Mouse (Mus musculus): ENCODE measurements around the gene Tcp10a.
"Not testable (repeated sequence)": the region's sequence is repeated elsewhere in the genome, so short reads cannot be mapped to it uniquely, and the experiment has no call there.

The Tcp10a gene

DNA sequence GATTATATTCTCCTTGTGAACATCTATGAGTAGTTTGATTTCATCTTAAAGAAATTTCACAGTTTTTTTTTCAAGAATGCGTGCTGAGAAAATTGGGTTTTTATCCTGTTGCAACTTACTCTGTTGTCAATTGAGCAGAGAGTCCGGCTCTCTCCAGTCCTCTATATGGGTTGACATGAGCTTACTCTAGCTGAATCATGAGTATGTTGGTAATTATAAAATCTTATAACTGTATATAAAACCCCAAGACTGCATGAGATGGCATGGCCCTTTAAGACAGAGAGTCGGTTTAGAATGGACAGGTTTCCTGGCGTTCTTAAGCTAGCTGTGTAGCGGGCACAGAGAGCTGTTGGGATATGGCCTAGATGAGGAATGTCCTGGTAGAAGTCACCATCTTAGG is at the start of gene Tcp10a:
Gene Tcp10a (plus strand): TSS at position 301 of the 400 bp plus-strand sequence.
- in situ Hi-C loops (cut with MboI; ENCODE audit: unreplicated experiment in 2 of 2), result not testable (repeated sequence)

DNA sequence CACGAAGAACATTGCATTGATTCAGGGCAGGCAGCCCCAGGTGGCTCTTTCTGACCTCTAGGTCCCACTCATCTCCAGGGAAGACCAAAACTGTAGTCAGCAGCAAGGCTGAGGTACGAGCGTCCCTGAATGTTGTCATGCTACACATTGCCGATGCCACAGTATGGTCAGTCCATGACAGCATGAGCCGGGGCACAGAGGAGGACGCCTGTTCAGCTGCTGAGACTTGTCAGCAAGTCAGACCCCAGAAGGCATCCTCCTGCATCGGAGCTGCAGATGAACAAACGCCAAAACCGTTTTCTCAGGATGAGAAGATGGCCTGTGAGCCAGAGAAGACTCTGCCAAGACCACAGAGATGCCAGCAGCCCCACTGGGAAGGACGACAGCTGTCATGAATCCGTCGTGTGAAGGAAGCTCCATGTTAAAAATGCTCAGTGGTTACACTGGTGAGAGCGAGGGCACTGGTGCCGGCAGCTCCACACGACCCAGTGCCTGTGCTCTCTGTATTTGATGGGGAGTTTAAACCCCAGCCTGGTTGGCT is 45.7 kb upstream of the Tcp10a start:
- in situ Hi-C loops (cut with MboI; ENCODE audit: unreplicated experiment in 2 of 2), result no loop called here

DNA sequence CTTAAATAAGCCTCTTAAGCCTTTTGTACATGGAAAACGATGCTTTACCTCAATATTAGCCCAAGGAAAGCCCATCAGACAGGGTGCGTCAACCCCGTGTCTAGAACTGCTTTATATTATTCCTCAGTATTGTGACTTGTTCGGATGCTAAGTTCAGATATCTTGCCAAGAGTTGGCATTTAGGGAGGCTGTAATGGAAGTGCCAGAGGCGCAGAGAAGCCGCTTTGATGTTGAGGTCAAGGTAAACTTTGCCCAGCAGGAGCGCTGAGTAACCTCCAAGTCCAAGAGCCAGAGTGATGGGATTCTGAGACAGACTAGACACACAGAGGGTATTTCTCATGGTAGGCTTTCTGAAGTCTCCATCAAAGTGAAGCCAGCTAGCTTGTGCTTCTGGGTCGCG is 45.2 kb upstream of the Tcp10a start:
- in situ Hi-C loops (cut with MboI; ENCODE audit: unreplicated experiment in 2 of 2), result no loop called here

DNA sequence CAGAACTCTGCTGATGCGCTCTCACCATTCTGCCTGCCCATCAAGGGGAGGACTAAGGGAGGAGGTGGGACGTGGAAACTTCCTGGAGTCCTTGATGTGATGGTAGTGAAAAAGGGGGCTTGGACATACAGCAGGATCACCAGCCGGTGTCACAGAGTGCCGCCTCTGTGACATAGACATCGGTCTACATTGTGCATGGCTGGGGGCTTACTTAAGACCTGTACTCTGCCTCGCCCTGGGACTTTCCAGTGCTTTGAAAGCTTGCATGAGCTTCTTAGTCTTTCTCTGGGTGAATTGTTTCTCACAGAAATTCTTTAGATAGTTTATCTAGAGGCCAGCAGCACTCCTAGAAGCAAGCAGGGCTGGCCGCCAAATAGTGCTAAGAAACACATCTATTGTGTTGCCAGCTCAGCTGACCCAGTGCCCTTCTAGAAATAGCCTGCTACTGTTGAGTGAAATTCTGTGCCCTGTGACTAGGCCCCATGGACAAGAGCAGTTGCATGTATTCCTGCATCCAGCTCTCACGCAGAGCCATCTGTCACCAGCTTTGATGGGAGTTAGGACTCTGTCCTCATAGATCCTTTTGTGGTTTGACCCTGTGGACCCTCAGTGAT is 40.0 kb upstream of the Tcp10a start:
- in situ Hi-C loops (cut with MboI; ENCODE audit: unreplicated experiment in 2 of 2), result no loop called here

DNA sequence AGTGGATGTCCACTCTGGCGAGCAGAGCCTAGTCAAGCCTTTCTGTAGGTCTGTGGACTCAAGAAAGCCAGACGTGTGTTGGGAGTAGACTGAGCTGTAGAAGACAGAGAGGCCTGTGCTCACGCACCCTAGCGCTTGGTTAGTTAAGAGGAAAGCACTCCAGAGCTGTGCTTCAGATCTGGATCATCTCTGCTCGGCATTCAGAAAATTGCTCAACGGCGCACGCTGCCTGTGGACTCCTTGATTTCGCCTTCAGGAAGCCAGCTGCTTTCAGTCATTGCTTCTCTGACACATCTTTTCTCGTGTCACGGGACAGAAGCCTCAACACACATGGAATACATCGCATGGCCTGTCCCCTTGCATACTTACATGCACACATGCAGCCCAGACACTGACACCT is 39.2 kb upstream of the Tcp10a start:
- in situ Hi-C loops (cut with MboI; ENCODE audit: unreplicated experiment in 2 of 2), result no loop called here

DNA sequence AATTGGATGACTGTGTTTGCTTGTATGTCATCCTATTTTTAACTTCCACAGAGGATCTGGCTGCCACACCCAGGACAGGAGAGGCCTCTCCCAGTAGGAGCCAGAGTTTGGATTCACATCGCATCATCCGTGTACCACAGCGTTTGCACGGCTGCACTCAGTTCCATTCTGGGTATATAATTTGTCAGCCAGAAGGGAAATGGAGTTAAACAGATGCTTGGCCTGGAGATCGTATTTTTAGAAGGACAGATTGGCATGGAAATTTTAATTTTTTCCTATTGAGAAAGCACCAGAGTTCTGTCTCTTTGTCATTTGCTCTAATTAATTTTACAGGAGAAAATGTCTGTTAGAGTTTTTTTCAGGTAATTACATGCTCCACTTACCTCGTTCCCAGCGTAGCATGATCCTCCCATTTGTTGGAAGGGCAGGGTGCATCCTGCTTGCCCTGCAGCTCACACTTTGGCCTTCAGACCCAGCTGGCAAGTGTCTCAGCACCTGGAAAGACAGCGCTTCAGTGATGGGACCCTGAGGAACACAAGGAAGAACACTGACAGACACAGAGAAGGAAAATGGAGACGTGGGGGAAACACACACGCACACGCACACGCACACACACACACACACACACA is 37.9 kb upstream of the Tcp10a start:
- in situ Hi-C loops (cut with MboI; ENCODE audit: unreplicated experiment in 2 of 2), result no loop called here

DNA sequence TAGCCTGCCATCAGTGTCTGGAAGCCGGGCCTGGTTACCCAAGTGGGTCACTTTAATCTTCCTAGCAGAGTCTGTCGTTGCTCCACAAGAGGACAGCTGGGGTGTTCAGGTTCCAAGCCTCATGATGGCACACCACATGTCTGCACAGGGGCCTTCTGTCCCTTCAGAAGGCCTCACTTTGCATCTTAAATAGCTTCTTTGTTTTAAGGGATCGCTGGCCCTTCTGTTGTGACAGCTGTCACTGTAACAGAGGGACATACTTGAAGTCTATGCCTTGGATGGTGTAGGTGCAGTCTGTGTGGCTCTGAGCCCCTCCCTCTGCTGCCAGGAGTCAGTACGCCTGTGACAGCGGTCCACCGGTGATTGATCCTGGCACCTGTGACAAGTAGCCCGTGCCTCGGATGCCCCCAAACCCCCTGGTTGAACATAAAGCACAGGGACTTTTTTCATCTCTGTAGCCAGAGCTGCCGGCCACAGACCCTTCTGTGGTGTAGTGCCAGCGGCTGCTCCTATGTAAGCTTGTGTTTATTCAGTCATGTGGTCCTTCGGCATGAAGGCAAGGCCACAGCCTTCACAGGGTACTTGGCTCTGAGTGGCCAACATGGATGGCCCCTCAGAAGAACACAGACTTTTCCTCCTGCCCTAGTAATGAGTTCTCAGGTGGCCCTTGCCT is 32.3 kb upstream of the Tcp10a start:
- in situ Hi-C loops (cut with MboI; ENCODE audit: unreplicated experiment in 2 of 2), result no loop called here

DNA sequence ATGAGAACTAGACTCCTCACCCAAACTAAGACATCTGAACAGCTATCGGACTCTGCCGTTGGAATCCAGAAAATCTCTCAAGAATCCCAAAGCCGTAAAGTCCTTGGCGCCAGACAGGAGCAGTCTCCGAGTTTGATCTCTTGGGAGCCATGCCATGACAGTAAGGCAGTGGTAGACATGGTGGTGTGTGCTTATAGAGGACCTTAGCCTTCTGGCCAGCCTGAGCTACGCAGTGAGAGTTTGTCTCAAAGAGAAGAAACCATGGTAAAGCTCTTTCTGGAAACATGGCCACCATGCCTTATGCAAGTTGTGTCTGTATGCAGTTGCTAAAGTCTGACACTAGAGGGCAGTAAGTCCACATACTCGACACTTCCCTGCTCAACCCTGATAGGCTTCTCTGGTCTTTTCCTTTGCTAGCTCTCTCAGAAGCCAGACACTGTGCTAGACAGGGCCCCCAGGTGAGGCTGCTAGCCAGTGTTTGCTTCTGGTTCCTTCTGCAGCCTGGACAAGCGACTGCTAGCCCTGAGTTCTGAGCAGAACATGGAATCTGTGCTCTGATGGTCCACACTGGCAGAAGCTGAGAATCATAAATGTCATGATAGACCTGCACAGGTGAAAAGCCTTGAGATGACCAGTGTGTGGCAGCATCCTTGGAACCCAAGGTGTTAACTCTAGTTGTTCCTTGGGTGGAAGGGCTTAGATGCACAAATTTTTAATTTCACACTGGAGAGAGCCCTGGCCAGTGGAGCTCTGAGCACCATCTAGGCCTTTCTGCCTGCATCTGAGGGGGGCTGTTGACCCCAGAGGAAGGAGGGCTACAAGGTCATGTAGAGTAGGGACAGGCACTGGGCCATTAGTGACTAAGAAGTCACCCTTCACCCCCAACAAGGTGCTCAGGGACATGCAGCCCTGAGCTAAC is 17.9 kb upstream of the Tcp10a start:
- in situ Hi-C loops (cut with MboI; ENCODE audit: unreplicated experiment in 2 of 2), result not testable (repeated sequence)

DNA sequence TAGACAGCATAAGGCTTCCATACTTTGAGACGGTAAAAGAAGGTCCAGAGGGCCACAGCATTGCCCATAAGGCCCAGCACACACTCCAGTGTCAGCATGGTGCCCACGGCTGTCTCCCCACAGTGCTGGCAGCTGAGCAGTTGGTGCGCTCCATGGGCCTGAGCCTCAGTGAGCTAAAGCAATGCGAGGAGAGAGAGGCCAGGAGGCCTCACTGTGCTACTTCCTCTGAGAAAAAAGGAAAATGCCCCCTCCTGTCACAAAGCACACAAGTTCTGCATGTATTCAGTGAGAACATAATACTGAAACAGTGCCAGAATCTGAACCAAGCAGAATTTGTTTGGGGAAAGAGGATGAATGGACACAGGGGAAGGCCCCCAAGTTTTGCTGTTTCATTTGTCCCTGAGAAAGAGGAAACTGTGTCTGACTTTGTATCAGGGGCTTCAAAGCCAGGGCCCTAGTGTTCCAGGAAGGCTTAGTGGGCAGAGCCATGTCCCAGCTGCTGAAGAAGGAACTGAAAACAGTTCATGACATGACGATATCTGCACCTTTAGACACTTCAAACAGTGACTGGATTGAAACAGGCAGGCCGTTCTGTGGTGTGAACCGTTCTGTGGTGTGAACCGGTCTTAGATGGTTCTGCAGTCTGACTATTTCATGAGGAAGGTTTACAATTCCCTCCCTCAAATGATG is 8.6 kb upstream of the Tcp10a start:
- in situ Hi-C loops (cut with MboI; ENCODE audit: unreplicated experiment in 2 of 2), result not testable (repeated sequence)

DNA sequence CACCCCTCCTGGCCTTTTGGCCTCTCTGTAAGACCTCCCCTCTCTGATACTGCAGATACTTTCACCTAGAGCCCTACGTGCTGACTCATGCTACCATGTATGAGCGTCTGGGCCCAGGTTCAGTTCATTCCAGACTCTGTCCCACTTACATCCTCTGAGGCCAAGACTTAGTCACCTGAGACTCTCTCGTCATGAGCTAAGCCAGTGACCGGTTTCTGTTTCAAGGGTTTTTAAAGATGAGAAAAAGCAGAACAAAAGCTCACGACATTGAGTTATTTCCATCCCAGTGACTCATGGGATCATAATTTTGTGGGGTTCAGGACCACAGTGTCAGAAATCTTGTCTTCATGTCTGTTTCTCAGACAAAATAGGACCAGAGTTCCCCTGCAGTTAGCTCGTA is 4.7 kb upstream of the Tcp10a start:
- in situ Hi-C loops (cut with MboI; ENCODE audit: unreplicated experiment in 2 of 2), result not testable (repeated sequence)

DNA sequence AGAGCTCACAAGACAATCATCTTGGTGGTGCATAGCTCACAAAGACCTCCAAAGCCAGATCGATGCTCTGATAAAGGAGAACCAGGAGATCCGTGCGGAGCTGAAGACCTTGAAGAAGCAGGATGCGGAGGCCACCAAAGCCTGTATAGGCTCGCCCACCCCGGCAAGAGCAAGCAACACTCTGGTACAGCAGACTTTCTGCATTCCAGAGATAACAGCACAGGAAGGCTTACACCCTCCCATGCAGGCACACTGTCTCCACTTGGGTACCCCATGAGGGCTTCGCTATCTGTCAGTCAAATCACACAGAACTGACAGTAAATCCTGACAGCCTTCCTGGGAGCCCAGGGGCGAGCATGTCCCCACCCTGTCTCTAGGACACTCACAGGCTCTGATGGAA is 2.0 kb downstream of the Tcp10a start:
- in situ Hi-C loops (cut with MboI; ENCODE audit: unreplicated experiment in 2 of 2), result not testable (repeated sequence)

DNA sequence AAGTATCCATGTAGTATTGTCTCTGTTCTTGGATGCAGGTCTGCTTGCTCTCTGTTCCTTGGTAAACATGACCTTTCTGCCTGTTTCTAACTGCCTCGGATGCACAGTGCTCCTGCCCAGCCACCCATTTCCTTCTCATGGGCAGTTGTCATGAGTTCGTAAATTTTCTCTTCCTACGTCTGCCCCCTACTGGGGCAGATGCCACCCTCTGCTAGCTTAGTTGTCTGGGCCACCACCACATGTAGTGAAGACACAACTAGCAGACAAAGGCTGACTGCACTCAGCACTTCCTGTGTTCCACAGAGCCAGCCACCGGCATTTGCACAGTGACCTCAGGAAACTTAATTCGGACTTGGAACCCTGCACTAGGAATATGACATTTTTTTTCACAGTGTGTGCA is 8.3 kb downstream of the Tcp10a start:
- in situ Hi-C loops (cut with MboI; ENCODE audit: unreplicated experiment in 2 of 2), result not testable (repeated sequence)

DNA sequence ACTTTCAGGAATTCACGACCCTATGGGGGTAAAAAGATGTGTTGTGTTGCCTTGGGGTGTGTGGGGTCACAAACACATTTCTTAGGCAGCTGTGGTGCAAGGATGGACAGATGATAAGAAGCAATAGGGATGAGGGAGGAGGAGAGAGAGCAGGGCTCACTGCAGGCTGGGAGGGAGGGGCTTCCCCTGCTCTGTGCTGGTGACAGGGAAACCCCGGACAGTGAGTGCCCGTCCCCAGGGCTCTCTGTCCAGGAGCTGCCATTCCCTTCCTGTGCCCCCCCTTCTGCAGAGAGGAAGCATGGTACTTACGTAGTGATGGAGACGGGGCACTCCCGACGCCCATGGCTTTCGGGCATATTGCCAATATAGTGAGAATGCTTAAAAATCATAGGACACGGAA is 12.9 kb downstream of the Tcp10a start:
- in situ Hi-C loops (cut with MboI; ENCODE audit: unreplicated experiment in 2 of 2), result not testable (repeated sequence)

DNA sequence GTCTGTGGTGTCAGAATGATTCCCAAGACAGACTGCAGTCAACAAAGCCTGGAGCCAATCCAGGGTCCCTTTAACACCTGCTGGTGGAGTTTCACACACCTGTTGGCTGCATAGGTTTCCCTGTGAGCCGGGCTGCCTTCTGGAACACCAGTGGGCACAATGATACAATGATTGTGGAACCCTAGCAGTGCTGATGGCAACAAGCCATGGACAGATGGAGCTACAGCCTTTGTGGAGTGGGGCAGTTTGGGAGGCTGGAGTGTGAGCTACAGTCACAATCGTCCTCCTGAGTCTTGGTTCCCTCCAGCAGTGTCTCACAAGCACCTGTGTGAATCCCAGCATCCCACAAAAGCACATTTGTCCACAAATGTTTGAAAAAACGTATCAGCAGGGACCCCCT is 24.3 kb downstream of the Tcp10a start:
- in situ Hi-C loops (cut with MboI; ENCODE audit: unreplicated experiment in 2 of 2), result not testable (repeated sequence)

DNA sequence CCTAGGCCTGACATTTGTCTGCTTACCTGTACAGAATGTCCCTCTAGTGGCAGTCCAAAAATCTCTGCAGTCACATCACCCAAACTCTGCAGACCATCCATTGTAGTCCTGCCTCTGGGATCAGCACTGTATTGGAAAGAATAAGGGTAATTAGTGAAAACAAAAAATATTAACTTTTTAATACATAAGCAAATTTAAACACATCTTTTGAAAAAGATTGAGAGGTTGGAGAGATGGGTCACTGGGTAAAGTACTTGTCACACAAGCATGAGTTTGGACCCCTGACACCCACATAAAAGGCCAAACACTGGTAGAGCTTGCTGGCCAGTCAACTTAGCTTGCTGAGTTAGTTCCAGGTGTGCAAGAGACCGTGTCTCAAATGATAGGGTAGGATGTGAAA is 28.1 kb downstream of the Tcp10a start, which contains the start of gene Ttll2:
Gene Ttll2 (minus strand): TSS at position 101 of the 400 bp plus-strand sequence.
- in situ Hi-C loops (cut with MboI; ENCODE audit: unreplicated experiment in 2 of 2), result not testable (repeated sequence)

DNA sequence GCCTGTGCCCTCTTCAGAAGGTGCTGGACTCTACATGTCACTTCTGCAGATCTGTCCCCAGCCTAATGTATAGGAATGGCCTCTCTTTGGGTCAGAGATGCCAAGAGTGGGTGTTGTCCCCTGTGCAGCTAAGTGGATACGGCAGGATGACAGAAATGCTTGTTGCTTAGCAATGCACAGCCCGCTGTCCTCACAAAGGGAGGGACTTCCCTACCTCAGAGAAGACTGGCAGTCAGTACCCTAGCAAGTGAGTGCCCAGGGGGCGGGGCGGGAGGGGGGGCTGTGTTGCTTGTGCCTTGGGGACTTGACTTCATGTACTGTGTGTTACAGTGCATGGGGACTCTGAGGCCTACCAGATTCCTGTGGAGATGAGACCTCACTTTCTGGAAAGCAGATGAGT is 35.4 kb downstream of the Tcp10a start:
- in situ Hi-C loops (cut with MboI; ENCODE audit: unreplicated experiment in 2 of 2), result not testable (repeated sequence)

DNA sequence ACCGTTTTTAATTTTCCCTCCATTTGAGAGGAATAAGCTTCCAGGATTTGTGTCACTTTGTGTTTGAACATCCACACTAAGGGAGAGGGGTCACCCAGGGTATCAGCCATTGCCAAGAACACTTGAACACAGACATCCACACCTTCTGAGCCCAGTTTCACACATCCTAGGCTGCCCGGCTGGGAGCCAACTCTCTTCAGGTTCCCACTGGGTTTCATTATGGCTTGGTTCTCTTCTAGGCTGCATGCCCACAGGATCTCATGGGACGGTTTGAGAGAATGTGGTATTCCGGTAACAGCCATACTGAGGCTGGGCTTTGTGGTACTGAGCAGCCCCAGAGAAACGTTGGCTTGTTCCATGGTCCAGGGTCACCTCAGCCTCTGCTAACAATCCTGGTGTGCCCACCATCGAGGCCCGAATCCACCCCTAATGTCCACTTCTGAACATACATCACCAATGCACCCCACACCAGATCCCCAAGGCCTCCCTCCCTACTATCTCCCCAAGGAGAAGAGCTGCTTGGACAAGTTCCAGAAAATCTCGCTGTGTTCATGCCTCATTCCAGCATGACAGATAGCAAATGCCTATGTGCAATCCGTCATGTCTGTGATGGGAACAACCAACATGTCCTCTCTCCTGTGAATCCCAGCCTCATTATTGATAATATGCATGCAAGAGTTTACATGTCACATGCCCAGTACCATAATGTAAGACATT is 36.5 kb downstream of the Tcp10a start:
- in situ Hi-C loops (cut with MboI; ENCODE audit: unreplicated experiment in 2 of 2), result not testable (repeated sequence)

DNA sequence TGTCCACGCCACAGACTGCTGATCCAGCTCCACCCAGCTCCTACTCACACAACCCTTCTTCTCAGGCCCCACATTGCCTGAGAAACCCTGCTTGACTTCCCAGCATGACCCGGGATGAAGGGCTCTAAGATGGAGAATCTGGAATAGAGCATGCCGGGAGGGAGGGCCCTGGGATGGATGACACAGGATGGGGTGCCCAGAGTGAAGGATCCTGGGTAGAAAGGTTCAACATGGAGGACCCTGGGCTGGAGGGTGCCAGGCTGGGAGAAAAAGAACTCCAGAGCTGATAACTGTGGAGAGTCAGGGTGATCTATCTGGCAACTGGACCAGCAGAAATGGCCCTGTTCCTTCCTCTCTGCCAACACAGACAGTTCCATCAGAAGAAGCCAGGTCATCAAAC is 41.2 kb downstream of the Tcp10a start:
- in situ Hi-C loops (cut with MboI; ENCODE audit: unreplicated experiment in 2 of 2), result not testable (repeated sequence)

DNA sequence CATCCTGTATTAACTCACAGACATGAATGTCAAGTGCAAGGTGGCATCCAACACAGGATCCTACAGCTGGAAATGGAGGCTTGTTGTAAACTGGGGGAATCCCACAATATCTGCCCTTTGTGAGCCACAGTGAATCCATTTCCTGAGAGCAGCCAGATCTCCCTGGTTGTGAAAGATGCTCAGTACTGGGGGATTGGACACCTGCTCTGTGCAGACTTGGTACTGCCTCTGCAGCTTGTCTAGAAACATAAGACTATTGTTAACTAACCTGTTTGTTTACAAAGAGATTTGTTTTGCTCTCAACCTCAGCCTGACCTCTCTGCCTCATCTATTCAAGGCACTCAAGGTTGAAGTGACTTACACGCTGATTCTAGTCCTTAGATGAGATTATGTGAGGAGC is 41.8 kb downstream of the Tcp10a start:
- in situ Hi-C loops (cut with MboI; ENCODE audit: unreplicated experiment in 2 of 2), result not testable (repeated sequence)
